In the genomic region with DNA sequence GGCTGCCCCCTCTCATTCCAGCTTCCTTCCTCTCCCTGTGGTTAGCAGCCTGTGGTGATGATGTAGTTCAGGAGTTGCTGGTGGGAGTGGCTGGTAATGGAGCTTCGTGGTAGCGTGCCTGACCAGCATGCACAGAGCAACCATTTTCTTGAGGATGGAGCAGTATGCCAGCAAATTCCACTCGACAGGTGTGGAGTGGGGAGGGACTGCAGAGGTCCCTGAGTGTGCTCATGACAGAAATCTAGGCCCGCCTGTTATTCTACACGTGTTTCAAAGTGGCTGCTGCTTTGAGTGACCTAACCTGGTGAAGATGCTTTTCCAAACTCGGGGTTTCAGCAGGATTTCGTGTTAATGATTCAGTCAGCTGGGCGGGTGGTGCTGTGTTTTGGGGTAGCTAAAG, we compare ENCODE assay signal across 23 mouse cellular contexts.
"Had no signal": no experiment of that assay in that cellular context is flagged by ENCODE, and none has a peak within 500 bp of the region (broad histone marks: within the 10 kb centered on the region; RNA-seq: fewer than 3 reads in every experiment).

No protein-coding gene starts in this region.

- DNase-seq: forebrain, postnatal 0 days; gastrocnemius, postnatal 14 days; gastrocnemius, postnatal 36 days; heart, adult 18-20 months; heart, postnatal 10 days; kidney, adult 11 months; kidney, adult 2 months; kidney, adult 9 months; kidney, postnatal 14 days; kidney, postnatal 36 days; layer of hippocampus, adult 9-11 months; layer of hippocampus, postnatal 36 days; left cerebral cortex, postnatal 4 days had no signal

- H3K4me3 ChIP-seq: heart, embryonic 10.5 days; heart, embryonic 12.5 days; hindbrain, embryonic 13.5 days; hindbrain, embryonic 15.5 days; kidney, embryonic 15.5 days; limb, embryonic 13.5 days; limb, embryonic 15.5 days had no signal

- H3K27me3 ChIP-seq: heart, embryonic 12.5 days; hindbrain, embryonic 13.5 days; hindbrain, embryonic 15.5 days; kidney, embryonic 15.5 days; limb, embryonic 13.5 days; limb, embryonic 15.5 days had no signal

- H3K9me3 ChIP-seq: heart, embryonic 10.5 days; heart, embryonic 12.5 days; hindbrain, embryonic 13.5 days; hindbrain, embryonic 15.5 days; kidney, embryonic 15.5 days; limb, embryonic 13.5 days; limb, embryonic 15.5 days had no signal

- ATAC-seq: forebrain, postnatal 0 days; hindbrain, postnatal 0 days; intestine, embryonic 16.5 days had no signal

- H3K4me2 ChIP-seq: heart, embryonic 12.5 days; hindbrain, embryonic 13.5 days; hindbrain, embryonic 15.5 days; kidney, embryonic 15.5 days; limb, embryonic 13.5 days; limb, embryonic 15.5 days had no signal

- H3K9ac ChIP-seq: forebrain, postnatal 0 days; heart, embryonic 12.5 days; hindbrain, embryonic 13.5 days; hindbrain, embryonic 15.5 days; kidney, embryonic 15.5 days; limb, embryonic 13.5 days; limb, embryonic 15.5 days had no signal

- H3K27ac ChIP-seq: heart, embryonic 10.5 days; hindbrain, embryonic 13.5 days; hindbrain, embryonic 15.5 days; hindbrain, postnatal 0 days; kidney, embryonic 15.5 days; kidney, postnatal 0 days; limb, embryonic 13.5 days; limb, embryonic 15.5 days had no signal
